Mouse (Mus musculus) central nervous system, embryonic 14 days (tissue): Measurements from ENCODE around the gene Gtsf1l. TPM values are rescaled to one million over a fixed set of nuclear protein-coding genes. Genes with fewer than 3 reads are reported as not detected.

ENCODE experiments used
- polyA plus RNA-seq: library from polyadenylated mRNA; depleted of rRNA; stranded (reverse); fragments of >200 nt; gene quantifications from 2 replicates; pipeline ENCODE4 v1.2.3, GENCODE M21; 2012; rRNA removed

Gtsf1l gene
- 0.13 TPM in 1 of 2 replicates, not detected in the other for polyA plus RNA-seq

GRCm38 (mm10) chr2:163087728-163088127, at the start of gene Gtsf1l:
Gene Gtsf1l (minus strand): TSS chr2:163087855.

GRCm38 (mm10) chr2:163054335-163054840, 33.3 kb downstream of the Gtsf1l start, which contains the start of gene Mybl2:
Gene Mybl2 (plus strand): TSS chr2:163054687.

Other genes with a start within 250 kb of the Gtsf1l start
- 448 and 468 TPM in 2 replicates for gene Srsf6, start 156.3 kb downstream of the Gtsf1l start, polyA plus RNA-seq
- gene L3mbtl1, start 144.4 kb downstream of the Gtsf1l start, polyA plus RNA-seq: 3.4 and 5.0 TPM in 2 replicates
- 0.02 and 0.09 TPM in 2 replicates for gene Sgk2, start 100.5 kb downstream of the Gtsf1l start, polyA plus RNA-seq
- gene Ift52, start 70.5 kb downstream of the Gtsf1l start, polyA plus RNA-seq: 34.6 and 36.9 TPM in 2 replicates
- 15.0 and 16.9 TPM in 2 replicates for gene Mybl2, start 33.2 kb downstream of the Gtsf1l start, polyA plus RNA-seq
- 46.1 and 46.3 TPM in 2 replicates for gene Tox2, start 115.3 kb upstream of the Gtsf1l start, polyA plus RNA-seq